10 mouse cellular contexts compared by ENCODE assay signal in the genomic region with DNA sequence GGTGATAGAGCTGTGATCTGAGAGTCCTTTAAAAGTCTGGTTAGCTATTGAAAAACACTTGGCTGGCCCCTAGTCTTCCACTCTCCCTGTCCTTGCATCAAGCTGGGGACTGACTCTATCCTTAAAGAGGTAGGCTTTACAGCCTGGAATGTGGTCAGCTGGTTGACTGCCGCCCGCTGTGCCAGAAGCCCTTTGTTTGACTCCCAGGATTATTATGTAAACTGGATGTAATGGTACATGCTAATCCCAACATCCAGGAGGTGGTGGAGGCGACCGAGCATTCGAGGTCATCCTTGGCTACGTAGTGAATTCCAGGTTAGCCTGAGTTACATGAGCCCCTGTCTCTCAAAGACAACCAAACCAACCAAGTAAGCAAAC. TPM values are rescaled to one million over a fixed set of nuclear protein-coding genes. Genes with fewer than 3 reads are reported as not detected.
DNase-seq lines count a peak whose midpoint lies in the region; ATAC-seq and TF ChIP-seq lines count a peak whose summit lies in the region.
"Had no signal": no experiment of that assay in that cellular context is flagged by ENCODE, and none has a peak within 500 bp of the region (broad histone marks: within the 10 kb centered on the region; RNA-seq: fewer than 3 reads in every experiment).

No protein-coding gene starts in this region.

- TF ChIP-seq EP300 in heart, postnatal 0 days (IDR thresholded peaks at IDR 0.05; ENCODE audit: low read depth): no peak

- TF ChIP-seq CTCF in cortical plate, adult 2 months (IDR thresholded peaks at IDR 0.05; ENCODE audit: extremely low read depth, insufficient read depth, low read length): no peak
- TF ChIP-seq CTCF in heart, postnatal 0 days (IDR thresholded peaks at IDR 0.05; ENCODE audit: low read depth): no peak

- no peak overlapping the region for H3K27ac ChIP-seq in kidney, embryonic 15.5 days
- H3K27ac ChIP-seq in cortical plate, adult 2 months (ENCODE audit: insufficient read depth, low read length): peak overlapping the region; percentile 32; the same call in 1 of the 2 replicates
- peak overlapping the region; percentile 41 for H3K27ac ChIP-seq in heart, postnatal 0 days (ENCODE audit: low read depth)

- no peak overlapping the region for H3K9ac ChIP-seq in kidney, embryonic 15.5 days
- no peak overlapping the region for H3K9ac ChIP-seq in heart, postnatal 0 days (replicated peaks; ENCODE audit: low read depth, low read length)

- H3K27me3 ChIP-seq in kidney, embryonic 15.5 days: no peaks in the 10 kb centered on the region
- H3K27me3 ChIP-seq in heart, postnatal 0 days (ENCODE audit: control insufficient read depth, insufficient read depth, low read length): no peaks in the 10 kb centered on the region
- H3K27me3 ChIP-seq: megakaryocyte, embryonic 14.5 days had no signal

- peaks cover 8% of the 10 kb centered on the region; the same call in 1 of the 2 replicates for H3K4me1 ChIP-seq in kidney, embryonic 15.5 days
- H3K4me1 ChIP-seq in cortical plate, adult 2 months (ENCODE audit: control insufficient read depth, insufficient read depth, low read length): no peaks in the 10 kb centered on the region; the same call in 1 of the 2 replicates
- peaks cover 17% of the 10 kb centered on the region; the same call in 1 of the 2 replicates for H3K4me1 ChIP-seq in heart, postnatal 0 days (ENCODE audit: control insufficient read depth, insufficient read depth)

- no peaks in the 10 kb centered on the region for H3K36me3 ChIP-seq in kidney, embryonic 15.5 days
- no peaks in the 10 kb centered on the region for H3K36me3 ChIP-seq in heart, postnatal 0 days (replicated peaks; ENCODE audit: control insufficient read depth, insufficient read depth, low read length)

- 44% methylated on average over 6 of the region's 6 CpGs for WGBS in kidney, embryonic 15.5 days
- WGBS in heart, postnatal 0 days: 49% methylated on average over 6 of the region's 6 CpGs

- TF ChIP-seq POLR2A in cortical plate, adult 2 months (IDR thresholded peaks at IDR 0.05; ENCODE audit: extremely low read depth, insufficient read depth, low read length): no peak

- no peak overlapping the region for H3K4me3 ChIP-seq in kidney, embryonic 15.5 days (replicated peaks)
- H3K4me3 ChIP-seq in cortical plate, adult 2 months (ENCODE audit: insufficient read depth, low read length): no peak overlapping the region
- no peak overlapping the region for H3K4me3 ChIP-seq in heart, postnatal 0 days (ENCODE audit: low read depth, low read length)
- H3K4me3 ChIP-seq: megakaryocyte, embryonic 14.5 days had no signal

- no peak overlapping the region for H3K4me2 ChIP-seq in kidney, embryonic 15.5 days
- no peak overlapping the region for H3K4me2 ChIP-seq in heart, postnatal 0 days (ENCODE audit: low read depth, low read length)

- peak; percentile 75 for DNase-seq in kidney, adult 18-20 months
- DNase-seq in heart, postnatal 0 days (ENCODE audit: low spot score): peak; percentile 35
- DNase-seq in lung, postnatal 36 days: peak; percentile 93
- DNase-seq in cerebellum, adult 18-20 months: no peak
- DNase-seq in left cerebral cortex, adult 11 months (ENCODE audit: low spot score): no peak
- no peak for DNase-seq in MN1 (ENCODE audit: low spot score)
- DNase-seq: cerebellum, adult 8-10 months had no signal

- 0 out of 2 replicates have a peak, but pooled peaks cover 3% of the 10 kb centered on the region for H3K9me3 ChIP-seq in kidney, embryonic 15.5 days (replicated peaks)
- H3K9me3 ChIP-seq in heart, postnatal 0 days (replicated peaks; ENCODE audit: control insufficient read depth, low read length): 0 out of 2 replicates have a peak, but pooled peaks cover 3% of the 10 kb centered on the region

- ATAC-seq in kidney, embryonic 15.5 days (replicated peaks; ENCODE audit: low FRiP score): no peak
- peak; percentile 58 for ATAC-seq in heart, postnatal 0 days (ENCODE audit: insufficient read depth, low read depth)

RNA-seq across cellular contexts. Expression of a gene that starts 14.3 kb away (rescaled TPM):
- polyA plus RNA-seq in kidney, embryonic 15.5 days (2015; fragmentation: Nextera tagmentation; extraction: Ambion mirVana): 20.9 and 22.7 TPM in 2 replicates
- 83.7 and 84.4 TPM in 2 replicates for polyA plus RNA-seq in cortical plate, adult 2 months (2012; rRNA removed)
- total RNA-seq in heart, postnatal 0 days (2014; rRNA removed; ENCODE audit: low replicate concordance): 26.2 and 41.6 TPM in 2 replicates
- 18.7 and 20.9 TPM in 2 replicates for polyA plus RNA-seq in heart, postnatal 0 days (2015; fragmentation: Nextera tagmentation; extraction: Ambion mirVana)

RNA-seq across cellular contexts. Expression of a gene that starts 48.0 kb away (rescaled TPM):
- 40.7 and 43.9 TPM in 2 replicates for polyA plus RNA-seq in kidney, embryonic 15.5 days (2015; fragmentation: Nextera tagmentation; extraction: Ambion mirVana)
- polyA plus RNA-seq in cortical plate, adult 2 months (2012; rRNA removed): 35.7 and 37.1 TPM in 2 replicates
- 74.0 and 88.5 TPM in 2 replicates for total RNA-seq in heart, postnatal 0 days (2014; rRNA removed; ENCODE audit: low replicate concordance)
- 26.4 and 30.0 TPM in 2 replicates for polyA plus RNA-seq in heart, postnatal 0 days (2015; fragmentation: Nextera tagmentation; extraction: Ambion mirVana)

RNA-seq across cellular contexts. Expression of a gene that starts 57.7 kb away (rescaled TPM):
- polyA plus RNA-seq in kidney, embryonic 15.5 days (2015; fragmentation: Nextera tagmentation; extraction: Ambion mirVana): 0.08 TPM in 1 of 2 replicates, not detected in the other
- polyA plus RNA-seq in cortical plate, adult 2 months (2012; rRNA removed): 61.1 and 65.1 TPM in 2 replicates
- not detected in 2 replicates for total RNA-seq in heart, postnatal 0 days (2014; rRNA removed; ENCODE audit: low replicate concordance)
- 0.05 TPM in 1 of 2 replicates, not detected in the other for polyA plus RNA-seq in heart, postnatal 0 days (2015; fragmentation: Nextera tagmentation; extraction: Ambion mirVana)

Comparison
In these comparisons a context has a peak if more than half of its experiments do, and no peak if none do; other contexts are left out.
1. DNase-seq: peak in kidney, adult 18-20 months (single experiment), heart, postnatal 0 days (single experiment) and lung, postnatal 36 days (single experiment); none in cerebellum, adult 18-20 months (0 of 2), left cerebral cortex, adult 11 months (single experiment) and MN1 (single experiment).
2. RNA of a gene that starts 57.7 kb away (polyA plus RNA-seq): 61.1 to 65.1 TPM in cortical plate, adult 2 months; 0.08 TPM in kidney, embryonic 15.5 days and 0.05 TPM in heart, postnatal 0 days; every median in the first group is over 10 times any median in the second.